Mouse (Mus musculus): ENCODE measurements at regions not wholly inside any gene's neighbourhood (a gene's known extent, or its start where the extent isn't known, plus 50 kb on each side); places are given as distances from the start of the nearest gene placed in this dataset.

DNA sequence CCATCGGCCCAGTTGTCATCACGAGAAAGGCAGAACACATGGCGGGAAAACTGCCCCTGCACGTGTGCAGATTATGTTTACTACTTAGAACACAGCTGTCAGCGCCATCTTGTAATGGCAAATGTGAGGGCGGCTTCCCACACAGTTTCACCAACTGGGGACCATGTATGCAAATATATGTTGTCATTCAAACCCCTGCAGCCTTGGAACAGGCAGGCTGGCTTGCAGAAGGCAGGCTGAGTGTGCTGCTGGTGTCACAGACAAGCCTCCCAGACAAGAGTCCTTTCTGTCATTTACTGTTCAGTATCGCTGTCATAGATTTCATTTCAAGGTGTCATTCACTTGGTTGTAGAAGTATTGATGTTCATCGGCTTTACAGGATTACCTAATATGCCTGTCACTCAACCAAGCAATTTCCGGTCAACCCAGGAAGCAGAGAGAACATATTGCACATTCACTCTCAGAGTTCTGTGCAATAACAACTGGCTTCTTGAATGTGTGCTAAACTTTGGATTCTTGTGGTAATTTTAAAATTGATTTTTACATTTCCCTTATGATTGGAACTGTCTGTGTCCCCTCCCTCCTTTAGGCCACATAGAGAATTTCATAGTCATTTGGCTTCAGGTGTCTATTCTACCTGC, 202.3 kb downstream of the Gm9733 start:
- Histone ChIP-seq H3K27me3 (no peaks in the 10 kb centered on the region), H3K4me1 (no peaks in the 10 kb centered on the region), H3K36me3 (no peaks in the 10 kb centered on the region), H3K4me2 (replicated peaks) (no peak overlapping the region), H3K4me3 (no peak overlapping the region), H3K27ac (no peak overlapping the region), H3K9me3 (replicated peaks) (no peaks in the 10 kb centered on the region), H3K9ac (no peak overlapping the region)
- WGBS, result 88% methylated on average over 9 of the region's 9 CpGs
- no peak for ATAC-seq (ENCODE audit: low FRiP score)

DNA sequence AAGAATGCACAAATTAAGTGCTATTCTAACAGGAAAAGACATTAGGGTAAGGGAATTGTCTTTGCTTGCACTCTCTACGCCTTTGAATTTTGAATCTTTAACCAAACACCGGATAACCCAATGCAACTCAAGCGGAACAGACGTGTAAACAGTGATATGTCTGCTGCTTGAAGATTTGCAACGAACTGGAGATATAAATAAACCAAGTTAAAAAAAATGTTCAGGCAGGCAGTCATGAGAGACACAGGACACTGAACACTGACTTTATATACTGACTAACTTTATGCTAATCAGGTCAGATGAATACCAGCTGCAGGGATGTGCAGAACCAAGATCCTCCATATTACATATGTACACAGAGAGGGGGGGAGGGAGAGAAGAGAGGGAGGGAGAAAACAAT, 200.0 kb downstream of the Gm9733 start:
- WGBS, result 69% methylated on average over 5 of the region's 5 CpGs
- no peak for ATAC-seq (ENCODE audit: low FRiP score)

DNA sequence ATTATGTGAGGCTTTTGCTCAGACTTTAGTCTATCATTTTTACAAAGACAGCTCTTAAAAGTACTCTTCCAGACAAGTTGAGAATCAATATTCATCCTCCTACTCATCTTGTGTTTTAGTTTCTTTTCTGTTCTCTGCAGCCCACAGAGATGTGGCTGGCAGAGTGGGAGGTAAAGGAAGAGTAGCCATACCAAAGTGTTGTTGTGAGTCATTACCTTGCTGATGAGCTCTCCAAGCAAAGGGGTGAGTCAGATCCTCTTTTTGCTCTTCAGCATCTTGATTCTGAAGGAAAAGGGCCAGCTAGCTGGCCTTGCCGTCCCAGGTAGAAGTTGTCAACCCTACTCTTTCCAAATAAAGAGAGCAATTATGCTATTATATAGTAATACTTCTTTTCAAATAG, 192.6 kb downstream of the Gm9733 start:
- Histone ChIP-seq H3K4me3 (no peak overlapping the region), H3K9me3 (replicated peaks) (no peaks in the 10 kb centered on the region), H3K27me3 (no peaks in the 10 kb centered on the region), H3K27ac (no peak overlapping the region), H3K4me2 (replicated peaks) (no peak overlapping the region), H3K36me3 (no peaks in the 10 kb centered on the region), H3K4me1 (no peaks in the 10 kb centered on the region), H3K9ac (no peak overlapping the region)
- no peak for ATAC-seq (ENCODE audit: low FRiP score)
- 89% methylated on average over 1 of the region's 1 CpGs for WGBS

More for the DNA sequence above, 200.0 kb downstream of the Gm9733 start:
- Histone ChIP-seq H3K27ac (no peak overlapping the region), H3K4me3 (no peak overlapping the region), H3K36me3 (no peaks in the 10 kb centered on the region), H3K4me2 (replicated peaks) (no peak overlapping the region), H3K27me3 (no peaks in the 10 kb centered on the region), H3K4me1 (no peaks in the 10 kb centered on the region), H3K9me3 (replicated peaks) (no peaks in the 10 kb centered on the region), H3K9ac (no peak overlapping the region)

DNA sequence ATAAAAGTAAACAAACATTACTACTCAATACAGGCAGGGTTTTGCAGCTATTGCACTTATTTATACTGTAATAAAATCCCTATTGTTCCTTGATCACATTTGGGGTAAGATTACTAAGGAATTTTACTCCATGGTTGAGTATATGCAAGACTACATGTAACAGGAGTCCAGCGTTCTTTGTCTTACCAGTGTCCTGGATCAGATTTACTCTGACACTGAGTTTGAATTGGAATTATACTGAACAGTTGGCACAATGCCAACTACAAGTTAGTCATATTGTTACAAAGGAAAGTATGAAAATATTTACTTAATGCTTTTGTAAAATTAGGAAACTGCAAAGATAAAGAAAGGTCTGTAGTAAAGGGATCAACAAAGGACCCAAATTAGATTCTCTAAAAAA, 178.4 kb downstream of the Gm9733 start:
- Histone ChIP-seq H3K27ac (no peak overlapping the region), H3K27me3 (no peaks in the 10 kb centered on the region), H3K9ac (no peak overlapping the region), H3K9me3 (replicated peaks) (no peaks in the 10 kb centered on the region), H3K36me3 (no peaks in the 10 kb centered on the region), H3K4me3 (no peak overlapping the region), H3K4me1 (no peaks in the 10 kb centered on the region), H3K4me2 (replicated peaks) (no peak overlapping the region)
- no peak for ATAC-seq (ENCODE audit: low FRiP score)
- 74% methylated on average over 1 of the region's 1 CpGs for WGBS

DNA sequence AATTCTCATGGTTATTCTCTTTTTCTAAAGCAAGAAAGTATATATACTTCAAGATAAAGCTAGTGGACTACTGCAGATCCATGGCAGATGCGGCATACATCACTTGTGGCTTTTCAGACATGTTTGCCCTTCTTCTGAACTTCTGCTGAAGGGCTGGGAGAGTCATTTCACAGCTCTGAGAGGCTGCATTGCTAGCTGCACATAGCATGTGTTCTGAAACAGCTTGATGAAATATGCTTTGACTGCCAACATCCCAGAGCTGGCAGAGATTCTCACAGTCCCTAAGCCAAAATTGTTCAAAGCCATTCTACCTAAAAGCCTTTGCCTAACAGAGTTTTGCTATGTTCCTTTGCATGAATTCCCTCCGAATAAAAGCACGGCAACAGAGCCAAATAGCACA, 177.9 kb downstream of the Gm9733 start:
- Histone ChIP-seq H3K36me3 (no peaks in the 10 kb centered on the region), H3K4me1 (no peaks in the 10 kb centered on the region), H3K27me3 (no peaks in the 10 kb centered on the region), H3K27ac (no peak overlapping the region), H3K9me3 (replicated peaks) (no peaks in the 10 kb centered on the region), H3K4me3 (no peak overlapping the region), H3K9ac (no peak overlapping the region), H3K4me2 (replicated peaks) (no peak overlapping the region)
- 85% methylated on average over 3 of the region's 3 CpGs for WGBS
- no peak for ATAC-seq (ENCODE audit: low FRiP score)

DNA sequence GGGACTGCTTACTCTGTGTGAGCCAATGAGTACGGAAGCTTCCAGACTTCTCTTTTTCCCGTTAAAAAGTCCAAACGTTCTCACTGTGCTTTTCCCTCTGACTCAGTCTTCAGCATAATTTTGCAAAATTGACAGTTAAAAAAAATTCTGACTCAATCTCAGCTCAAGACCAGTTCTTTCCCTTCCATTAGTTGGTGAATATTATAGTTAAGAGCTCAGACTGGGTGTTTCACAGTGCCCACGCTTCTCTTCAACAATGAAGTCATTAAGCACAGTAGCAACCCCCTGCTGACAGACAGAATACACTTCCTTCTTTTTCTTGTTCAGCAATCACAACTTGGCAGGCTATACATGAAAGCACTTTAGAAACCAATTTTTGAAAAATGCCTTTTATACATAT, 175.4 kb downstream of the Gm9733 start:
- H3K36me3 ChIP-seq, result no peaks in the 10 kb centered on the region
- H3K9ac ChIP-seq, result no peak overlapping the region
- no peaks in the 10 kb centered on the region for H3K4me1 ChIP-seq
- H3K27ac ChIP-seq, result no peak overlapping the region
- ATAC-seq (ENCODE audit: low FRiP score), result no peak
- no peak overlapping the region for H3K4me2 ChIP-seq (replicated peaks)
- H3K4me3 ChIP-seq, result no peak overlapping the region
- no peaks in the 10 kb centered on the region for H3K9me3 ChIP-seq (replicated peaks)
- 65% methylated on average over 4 of the region's 4 CpGs for WGBS
- no peaks in the 10 kb centered on the region for H3K27me3 ChIP-seq

- H3K9me3 ChIP-seq (replicated peaks), result no peaks in the 10 kb centered on the region
- H3K36me3 ChIP-seq, result no peaks in the 10 kb centered on the region
- H3K4me1 ChIP-seq, result no peaks in the 10 kb centered on the region
- no peak overlapping the region for H3K27ac ChIP-seq
- ATAC-seq (ENCODE audit: low FRiP score), result no peak
- H3K4me3 ChIP-seq, result no peak overlapping the region
- H3K27me3 ChIP-seq, result no peaks in the 10 kb centered on the region
- no peak overlapping the region for H3K9ac ChIP-seq
- no peak overlapping the region for H3K4me2 ChIP-seq (replicated peaks)
- WGBS, result 90% methylated on average over 1 of the region's 1 CpGs
Observed at GRCm38 (mm10) chr3:15157842-15158241, 174.3 kb downstream of the Gm9733 start.

DNA sequence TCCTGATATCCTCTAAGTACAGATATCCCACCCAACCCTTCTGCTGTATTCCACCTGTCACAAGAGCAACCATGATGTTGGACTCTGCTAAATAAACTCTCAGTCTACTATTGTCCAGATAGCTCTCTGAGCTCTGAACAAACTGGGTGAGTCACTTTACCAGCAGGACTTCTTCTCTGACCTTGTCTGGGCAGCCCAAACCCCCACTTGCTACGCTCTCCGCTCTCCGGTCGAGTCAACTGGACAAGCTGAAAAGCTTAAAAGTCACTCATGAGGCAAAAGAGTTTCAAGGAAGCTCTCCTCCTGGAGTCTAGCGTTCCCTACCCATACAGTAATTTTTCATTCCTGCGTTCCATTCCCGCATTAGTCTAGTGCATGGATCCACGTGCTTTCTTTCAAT, 173.2 kb downstream of the Gm9733 start:
- Histone ChIP-seq H3K36me3 (no peaks in the 10 kb centered on the region), H3K27me3 (no peaks in the 10 kb centered on the region), H3K4me3 (no peak overlapping the region), H3K4me2 (replicated peaks) (no peak overlapping the region), H3K9ac (no peak overlapping the region), H3K4me1 (no peaks in the 10 kb centered on the region), H3K9me3 (replicated peaks) (no peaks in the 10 kb centered on the region), H3K27ac (no peak overlapping the region)
- 92% methylated on average over 8 of the region's 8 CpGs for WGBS
- ATAC-seq (ENCODE audit: low FRiP score), result no peak

GRCm38 (mm10) chr3:15159965-15160714, 172.0 kb downstream of the Gm9733 start:
- WGBS, result 89% methylated on average over 8 of the region's 8 CpGs
- Histone ChIP-seq H3K4me1 (no peaks in the 10 kb centered on the region), H3K36me3 (no peaks in the 10 kb centered on the region), H3K9ac (no peak overlapping the region), H3K4me2 (replicated peaks) (no peak overlapping the region), H3K27me3 (no peaks in the 10 kb centered on the region), H3K27ac (no peak overlapping the region), H3K9me3 (replicated peaks) (no peaks in the 10 kb centered on the region), H3K4me3 (no peak overlapping the region)
- no peak for ATAC-seq (ENCODE audit: low FRiP score)

DNA sequence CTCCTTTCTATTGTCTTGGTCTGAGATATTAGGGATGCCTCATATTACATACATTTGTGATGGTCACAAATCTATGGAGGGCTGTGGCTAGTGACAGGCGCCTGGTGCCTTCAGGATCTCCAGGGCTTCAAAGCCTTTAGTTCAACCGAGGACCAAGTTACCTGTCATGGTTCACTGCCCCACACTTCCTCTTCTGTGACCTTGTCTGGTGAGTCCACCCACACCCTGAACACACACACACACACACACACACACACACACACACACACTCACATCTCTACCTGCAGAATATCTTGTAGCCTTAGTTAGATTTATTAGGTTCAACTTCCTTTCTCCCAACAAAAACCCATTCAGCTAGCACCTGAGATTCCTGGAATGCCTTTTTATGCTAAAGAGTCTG, 156.3 kb downstream of the Gm9733 start:
- 87% methylated on average over 2 of the region's 2 CpGs for WGBS
- no peaks in the 10 kb centered on the region for H3K4me1 ChIP-seq
- H3K9me3 ChIP-seq (replicated peaks), result no peaks in the 10 kb centered on the region
- no peak overlapping the region for H3K4me2 ChIP-seq (replicated peaks)
- no peak overlapping the region for H3K4me3 ChIP-seq
- no peak for ATAC-seq (ENCODE audit: low FRiP score)
- H3K27ac ChIP-seq, result no peak overlapping the region
- H3K27me3 ChIP-seq, result no peaks in the 10 kb centered on the region
- no peaks in the 10 kb centered on the region for H3K36me3 ChIP-seq
- H3K9ac ChIP-seq, result no peak overlapping the region

DNA sequence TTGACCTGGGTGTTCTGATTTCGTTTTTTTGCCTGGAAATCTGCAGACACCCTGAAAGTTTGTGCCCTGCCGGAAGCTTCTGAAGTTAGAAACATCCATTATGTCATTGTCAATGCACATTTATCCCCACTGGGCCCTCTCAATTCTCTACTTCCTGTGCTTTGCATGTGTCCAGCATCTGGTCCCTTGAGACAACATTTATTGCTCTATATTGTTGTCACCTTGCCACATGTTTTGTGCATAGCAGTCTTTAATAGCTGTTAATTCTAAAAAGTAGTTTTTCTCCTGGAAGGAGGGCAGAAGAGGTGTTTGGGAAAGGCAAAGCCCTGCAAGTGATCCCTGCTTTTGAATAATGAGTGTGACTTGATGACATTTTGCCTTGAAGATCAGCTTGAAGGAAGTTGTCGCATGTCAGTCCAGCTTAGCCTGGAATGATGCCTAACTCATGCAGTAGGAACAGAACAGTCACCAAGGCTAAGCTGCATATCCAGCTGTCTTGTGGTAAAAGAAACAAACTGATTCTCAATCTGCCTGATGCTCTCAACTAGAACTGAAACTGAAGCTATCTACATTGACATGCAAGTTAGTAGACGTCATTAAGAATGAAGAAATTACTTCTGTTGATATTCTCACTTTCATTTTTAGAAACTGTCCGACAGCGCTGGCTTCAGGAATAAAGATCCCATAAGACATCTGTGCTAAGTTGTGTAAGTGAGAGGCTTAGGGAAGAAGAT, 152.9 kb downstream of the Gm9733 start:
- Histone ChIP-seq H3K36me3 (no peaks in the 10 kb centered on the region), H3K9me3 (replicated peaks) (no peaks in the 10 kb centered on the region), H3K4me1 (no peaks in the 10 kb centered on the region), H3K4me3 (no peak overlapping the region), H3K27me3 (no peaks in the 10 kb centered on the region), H3K27ac (no peak overlapping the region), H3K9ac (no peak overlapping the region), H3K4me2 (replicated peaks) (no peak overlapping the region)
- ATAC-seq (ENCODE audit: low FRiP score), result no peak
- WGBS, result 84% methylated on average over 6 of the region's 6 CpGs

DNA sequence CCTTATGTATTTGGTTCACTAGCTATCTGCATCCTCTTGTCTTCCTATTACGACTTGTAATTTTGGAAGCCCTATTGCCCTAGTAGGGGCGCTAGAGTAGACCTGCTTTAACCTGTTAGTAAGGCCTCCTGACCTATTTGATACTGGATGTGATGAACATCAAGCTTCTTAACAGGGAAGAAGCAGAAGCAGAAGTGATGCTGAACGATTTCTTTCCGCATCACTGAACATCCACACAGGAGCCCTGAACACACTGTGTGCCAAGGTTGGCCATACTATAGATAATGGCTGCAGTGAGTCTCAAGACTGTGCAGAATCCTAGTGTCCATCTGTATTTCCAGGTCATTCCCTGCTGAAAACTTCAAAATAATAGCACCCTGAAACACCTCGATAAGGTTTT, 151.0 kb downstream of the Gm9733 start:
- no peak overlapping the region for H3K9ac ChIP-seq
- H3K27ac ChIP-seq, result no peak overlapping the region
- no peak overlapping the region for H3K4me2 ChIP-seq (replicated peaks)
- no peaks in the 10 kb centered on the region for H3K36me3 ChIP-seq
- no peaks in the 10 kb centered on the region for H3K9me3 ChIP-seq (replicated peaks)
- 91% methylated on average over 5 of the region's 5 CpGs for WGBS
- no peak overlapping the region for H3K4me3 ChIP-seq
- H3K27me3 ChIP-seq, result no peaks in the 10 kb centered on the region
- H3K4me1 ChIP-seq, result no peaks in the 10 kb centered on the region
- ATAC-seq (ENCODE audit: low FRiP score), result no peak

DNA sequence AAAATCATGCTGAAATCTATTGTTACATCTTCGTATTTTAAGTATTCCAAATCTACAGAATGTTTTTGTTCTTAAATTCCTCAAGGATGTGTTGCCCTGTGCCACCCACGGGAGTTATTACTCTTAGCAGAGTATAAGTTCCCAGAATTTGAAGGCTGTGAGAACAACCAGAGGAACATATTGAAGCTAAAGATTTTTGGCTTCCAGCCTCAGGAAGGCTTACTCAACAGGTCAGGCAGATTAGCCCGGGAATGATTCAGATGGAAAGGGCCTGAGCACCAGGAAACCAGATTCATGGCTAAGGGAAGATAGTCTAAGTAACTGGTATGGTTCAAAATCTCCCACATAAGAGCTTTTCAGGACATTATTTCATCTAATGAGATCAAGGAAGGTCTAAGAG, 145.4 kb downstream of the Gm9733 start:
- Histone ChIP-seq H3K9ac (no peak overlapping the region), H3K4me1 (no peaks in the 10 kb centered on the region), H3K27me3 (no peaks in the 10 kb centered on the region), H3K27ac (no peak overlapping the region), H3K9me3 (replicated peaks) (no peaks in the 10 kb centered on the region), H3K4me3 (no peak overlapping the region), H3K4me2 (replicated peaks) (no peak overlapping the region), H3K36me3 (no peaks in the 10 kb centered on the region)
- WGBS, result 89% methylated on average over 3 of the region's 3 CpGs
- ATAC-seq (ENCODE audit: low FRiP score), result no peak

Measured in hindbrain, embryonic 12.5 days (tissue).